Mouse (Mus musculus) forebrain, embryonic 13.5 days (tissue): ENCODE measurements around the gene Irgc1. TPM values are rescaled to one million over a fixed set of nuclear protein-coding genes. Genes with fewer than 3 reads are reported as not detected.
A peak's percentile ranks its signal among the peaks of the same experiment; 100 is the strongest.
"Not testable (repeated sequence)": the region's sequence is repeated elsewhere in the genome, so short reads cannot be mapped to it uniquely, and the experiment has no call there.

Source experiments
- ATAC-seq: fragments of 200-750 bp; cut with Nextera tagmentation; 2 replicates; pipeline ENCODE4 v1.8.0; 2017
- H3K27ac ChIP-seq: fragments of 300-500 bp; sonication (generic); 2 replicates; pipeline ENCODE4 v1.5.1; 2015; ENCODE audit warnings: inconsistent platforms, mild to moderate bottlenecking, moderate library complexity
- H3K27me3 ChIP-seq: fragments of 300-500 bp; sonication (generic); 2 replicates; pipeline ENCODE4 v1.6.1; 2015; ENCODE audit warnings: mild to moderate bottlenecking, inconsistent platforms
- H3K36me3 ChIP-seq: fragments of 300-500 bp; sonication (generic); 2 replicates; pipeline ENCODE4 v1.6.1; 2015; ENCODE audit warnings: mild to moderate bottlenecking, inconsistent platforms; ENCODE audit not compliant: poor library complexity, severe bottlenecking
- H3K4me1 ChIP-seq: fragments of 300-500 bp; sonication (generic); 2 replicates; pipeline ENCODE4 v1.6.1; 2015; ENCODE audit warnings: inconsistent platforms
- H3K4me2 ChIP-seq: fragments of 300-500 bp; sonication (generic); 2 replicates; pipeline ENCODE4 v1.6.1; 2015; ENCODE audit warnings: inconsistent platforms, mild to moderate bottlenecking, moderate library complexity
- H3K4me3 ChIP-seq: fragments of 300-500 bp; sonication (generic); 2 replicates; pipeline ENCODE4 v1.5.1; 2015; ENCODE audit warnings: mild to moderate bottlenecking, inconsistent platforms
- H3K9ac ChIP-seq: fragments of 300-500 bp; sonication (generic); 2 replicates; pipeline ENCODE4 v1.6.1; 2015; ENCODE audit warnings: mild to moderate bottlenecking, inconsistent platforms
- H3K9me3 ChIP-seq: fragments of 300-500 bp; sonication (generic); replicated peaks from 2 replicates; pipeline ENCODE4 v1.6.1; 2016; ENCODE audit warnings: inconsistent platforms
- WGBS: fragments of 180-500 bp; shearing (Covaris S2); methylation state at CpG from one replicate; pipeline ENCODE4 v1.1.7; 2015; 5-methylcytosine and 5-hydroxymethylcytosine counted together
- polyA plus RNA-seq: library from polyadenylated mRNA; unstranded; fragments of >200 nt; fragmentation: Nextera tagmentation; extraction: Ambion mirVana; gene quantifications from 2 replicates; pipeline ENCODE4 v1.2.1, GENCODE M21; 2015

The Irgc1 gene
- 0.15 TPM in 1 of 2 replicates, not detected in the other for polyA plus RNA-seq

DNA sequence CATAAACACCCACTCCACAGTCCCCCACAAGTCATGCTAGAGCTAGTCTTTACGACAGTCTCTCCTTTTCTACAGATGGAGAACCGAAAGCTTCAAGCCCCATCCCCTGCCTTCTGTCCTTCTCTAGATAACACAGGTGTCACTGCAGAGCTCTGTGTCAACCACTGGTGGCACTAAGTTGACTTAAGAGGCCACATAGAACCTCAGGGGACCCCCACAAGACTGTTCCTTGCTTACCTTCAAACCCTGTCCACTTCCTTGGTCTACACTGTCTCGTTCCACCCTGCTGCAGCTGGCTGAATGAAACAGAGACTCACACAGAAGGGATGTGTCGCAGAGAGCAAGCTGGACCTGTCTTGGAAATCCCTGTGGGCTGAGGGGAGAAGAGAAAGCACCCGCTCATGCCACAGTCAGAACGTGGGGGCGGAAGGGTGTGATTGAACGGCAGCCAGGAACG is at the start of gene Irgc1:
Gene Irgc1, minus strand, starts transcription at position 443 of the 457 bp plus-strand sequence.
- no peak for ATAC-seq
- WGBS, result 92% methylated on average over 9 of the region's 9 CpGs
- no peaks in the 10 kb centered on the region; the same call in 1 of the 2 replicates for H3K27me3 ChIP-seq
- H3K36me3 ChIP-seq, result no peaks in the 10 kb centered on the region
- no peak within 1 kb of the TSS for H3K4me2 ChIP-seq
- H3K4me1 ChIP-seq, result no peaks in the 10 kb centered on the region
- H3K27ac ChIP-seq, result no peak within 1 kb of the TSS
- no peak within 1 kb of the TSS for H3K4me3 ChIP-seq
- no peak within 1 kb of the TSS for H3K9ac ChIP-seq
- no peaks in the 10 kb centered on the region for H3K9me3 ChIP-seq

DNA sequence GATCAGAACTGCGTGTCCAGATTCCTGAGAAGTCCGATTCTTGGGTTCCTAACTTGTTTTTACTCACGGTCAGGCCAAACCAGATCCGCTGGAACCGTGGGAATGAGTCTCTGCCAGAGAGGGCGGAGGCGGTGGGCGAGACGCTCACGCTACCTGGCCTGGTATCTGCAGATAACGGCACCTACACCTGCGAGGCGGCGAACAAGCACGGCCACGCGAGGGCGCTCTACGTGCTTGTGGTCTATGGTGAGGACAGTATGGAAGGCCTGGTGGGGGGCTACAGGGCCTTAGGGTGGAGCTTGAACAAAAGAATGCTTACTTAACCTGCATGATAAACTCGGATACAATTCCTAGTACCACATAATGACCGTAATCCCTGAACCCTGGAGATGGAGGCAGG is 49.4 kb upstream of the Irgc1 start:
- Histone ChIP-seq H3K27me3 (peaks cover 9% of the 10 kb centered on the region; the same call in 1 of the 2 replicates), H3K4me3 (no peak overlapping the region), H3K4me2 (no peak overlapping the region), H3K36me3 (peaks cover 61% of the 10 kb centered on the region), H3K4me1 (peaks cover 37% of the 10 kb centered on the region), H3K9ac (no peak overlapping the region), H3K9me3 (no peaks in the 10 kb centered on the region), H3K27ac (no peak overlapping the region)
- WGBS, result 51% methylated on average over 21 of the region's 21 CpGs
- no peak for ATAC-seq

DNA sequence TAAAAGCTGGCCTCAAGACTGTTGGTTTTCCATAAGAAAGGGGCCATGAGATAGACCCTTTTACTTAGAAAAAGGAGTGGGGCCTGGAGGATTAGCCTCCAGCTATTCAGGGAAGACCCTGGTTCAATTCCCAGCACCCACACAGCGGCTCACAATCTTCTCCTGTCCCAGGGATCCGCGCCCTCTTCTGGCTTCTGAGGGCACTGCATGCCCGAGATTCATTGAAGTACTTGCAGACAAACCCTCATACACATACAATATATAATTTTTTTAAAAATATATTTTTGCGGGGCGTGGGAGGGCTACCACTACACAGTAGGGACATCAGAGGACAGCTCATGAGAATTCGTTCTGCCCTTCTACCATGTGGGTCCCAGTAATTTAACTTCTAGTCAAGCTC is 48.8 kb upstream of the Irgc1 start:
- no peaks in the 10 kb centered on the region for H3K9me3 ChIP-seq
- 39% methylated on average over 7 of the region's 7 CpGs for WGBS
- H3K27me3 ChIP-seq, result peaks cover 9% of the 10 kb centered on the region; the same call in 1 of the 2 replicates
- H3K4me2 ChIP-seq, result no peak overlapping the region
- H3K4me1 ChIP-seq, result peaks cover 32% of the 10 kb centered on the region
- H3K4me3 ChIP-seq, result no peak overlapping the region
- H3K27ac ChIP-seq, result no peak overlapping the region
- no peak overlapping the region for H3K9ac ChIP-seq
- H3K36me3 ChIP-seq, result peaks cover 61% of the 10 kb centered on the region
- no peak for ATAC-seq

DNA sequence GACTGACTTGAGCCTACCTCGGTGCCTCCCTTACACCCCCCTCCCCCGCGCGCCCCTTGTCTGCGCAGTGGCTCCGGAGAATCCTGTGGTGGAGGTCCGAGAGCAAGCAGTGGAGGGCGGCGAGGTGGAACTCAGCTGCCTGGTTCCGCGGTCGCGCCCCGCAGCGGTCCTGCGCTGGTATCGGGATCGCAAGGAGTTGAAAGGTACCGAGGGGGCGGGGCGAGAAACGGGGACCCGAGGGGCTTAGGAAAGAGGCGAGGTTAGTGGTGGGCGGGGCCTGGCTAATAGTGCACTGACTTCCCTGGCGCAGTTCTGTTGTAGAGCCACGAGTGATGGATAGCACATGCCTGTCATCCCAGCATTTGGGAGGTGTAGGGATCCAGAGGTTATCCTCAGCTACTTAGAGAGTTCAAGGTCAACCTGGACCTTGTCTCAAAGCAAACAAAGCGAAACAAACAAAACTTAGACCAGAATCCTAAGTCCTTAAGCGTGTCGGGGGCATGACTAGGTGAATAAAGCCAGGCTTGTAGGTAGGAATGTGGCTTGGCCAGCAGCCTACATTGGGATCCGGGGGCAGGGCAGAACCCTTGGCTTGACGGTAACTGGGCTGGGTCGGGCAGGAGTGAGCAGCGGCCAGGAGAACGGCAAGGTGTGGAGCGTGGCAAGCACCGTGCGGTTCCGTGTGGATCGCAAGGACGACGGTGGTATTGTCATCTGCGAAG is 47.9 kb upstream of the Irgc1 start:
- H3K36me3 ChIP-seq, result peaks cover 64% of the 10 kb centered on the region
- peak; percentile 17; the same call in 1 of the 2 replicates for ATAC-seq
- no peak overlapping the region for H3K27ac ChIP-seq
- peaks cover 9% of the 10 kb centered on the region; the same call in 1 of the 2 replicates for H3K27me3 ChIP-seq
- H3K4me1 ChIP-seq, result peaks cover 23% of the 10 kb centered on the region
- no peak overlapping the region for H3K4me3 ChIP-seq
- 21% methylated on average over 43 of the region's 43 CpGs for WGBS
- no peak overlapping the region for H3K9ac ChIP-seq
- H3K4me2 ChIP-seq, result peak overlapping the region; percentile 36; the same call in 1 of the 2 replicates
- H3K9me3 ChIP-seq, result no peaks in the 10 kb centered on the region

- Histone ChIP-seq H3K27me3 (no peaks in the 10 kb centered on the region), H3K4me3 (no peak overlapping the region), H3K9ac (no peak overlapping the region), H3K27ac (no peak overlapping the region), H3K4me2 (no peak overlapping the region), H3K4me1 (peaks cover 52% of the 10 kb centered on the region), H3K36me3 (peaks cover 28% of the 10 kb centered on the region), H3K9me3 (no peaks in the 10 kb centered on the region)
- no peak for ATAC-seq
- WGBS, result 91% methylated on average over 8 of the region's 8 CpGs
Measured at GRCm38 (mm10) chr7:24488303-24488702, 36.2 kb upstream of the Irgc1 start.

DNA sequence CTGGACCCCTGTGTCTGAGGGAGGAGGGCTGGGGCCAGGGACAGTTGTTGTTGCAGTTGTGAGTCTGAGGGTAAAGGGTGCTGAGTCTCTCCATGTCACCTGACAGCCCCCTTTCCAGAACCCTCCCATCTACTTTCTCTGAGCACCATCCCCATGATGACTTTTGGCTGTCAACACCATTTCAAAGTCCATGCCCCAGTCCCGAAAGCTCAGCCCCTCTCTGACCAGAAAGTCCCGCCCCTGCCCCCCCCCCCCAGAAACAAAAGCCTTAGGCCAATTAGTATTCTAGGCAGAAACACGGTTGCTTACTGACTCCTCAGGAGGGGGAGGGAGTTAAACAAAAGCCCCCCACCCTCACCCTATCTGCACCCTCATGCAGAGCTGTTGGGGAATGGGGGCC is 35.3 kb upstream of the Irgc1 start:
- ATAC-seq, result no peak

DNA sequence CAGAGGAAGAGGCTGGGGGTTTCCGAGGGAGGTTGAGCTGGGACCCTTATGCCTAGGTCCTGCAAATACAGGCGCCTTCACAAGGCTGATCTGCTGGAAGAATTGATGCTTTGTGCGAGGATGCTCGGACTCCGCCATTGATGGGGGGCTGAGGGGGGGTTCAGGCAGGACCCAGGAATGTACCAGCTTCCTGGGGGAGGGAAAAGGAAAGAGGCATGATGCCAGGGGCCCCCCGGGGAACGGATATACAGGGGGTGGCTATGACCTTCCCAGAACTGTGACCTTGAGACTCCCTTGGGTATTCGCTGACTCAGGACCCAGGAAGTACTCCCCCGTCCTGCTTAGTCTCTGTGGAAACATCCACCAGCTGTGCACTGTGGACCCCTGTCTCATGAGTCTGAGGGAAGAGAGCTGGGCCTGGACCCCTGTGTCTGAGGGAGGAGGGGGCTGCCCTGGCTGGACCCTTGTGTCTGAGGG is 34.6 kb upstream of the Irgc1 start:
- peak; percentile 64 for ATAC-seq
- peak overlapping the region; percentile 87 for H3K4me2 ChIP-seq
- H3K4me1 ChIP-seq, result peaks cover 59% of the 10 kb centered on the region
- H3K36me3 ChIP-seq, result peaks cover 21% of the 10 kb centered on the region
- no peaks in the 10 kb centered on the region for H3K9me3 ChIP-seq
- peak overlapping the region; percentile 82 for H3K27ac ChIP-seq
- H3K9ac ChIP-seq, result peak overlapping the region; percentile 73
- H3K4me3 ChIP-seq, result peak overlapping the region; percentile 34
- 32% methylated on average over 9 of the region's 9 CpGs for WGBS
- H3K27me3 ChIP-seq, result no peaks in the 10 kb centered on the region

More for the DNA sequence above, 35.3 kb upstream of the Irgc1 start:
- Histone ChIP-seq H3K9me3 (no peaks in the 10 kb centered on the region), H3K36me3 (peaks cover 27% of the 10 kb centered on the region), H3K4me3 (peak overlapping the region; percentile 34), H3K27me3 (no peaks in the 10 kb centered on the region), H3K4me2 (peak overlapping the region; percentile 87), H3K4me1 (peaks cover 59% of the 10 kb centered on the region), H3K27ac (peak overlapping the region; percentile 82), H3K9ac (peak overlapping the region; percentile 73; the same call in 1 of the 2 replicates)
- 15% methylated on average over 3 of the region's 3 CpGs for WGBS

GRCm38 (mm10) chr7:24485481-24485880 is 33.4 kb upstream of the Irgc1 start:
- no peak for ATAC-seq
- Histone ChIP-seq H3K27me3 (0 out of 2 replicates have a peak, but pooled peaks cover 3% of the 10 kb centered on the region), H3K4me2 (peak overlapping the region; percentile 87), H3K27ac (peak overlapping the region; percentile 82), H3K36me3 (peaks cover 11% of the 10 kb centered on the region), H3K4me1 (peaks cover 67% of the 10 kb centered on the region), H3K9ac (peak overlapping the region; percentile 73), H3K9me3 (no peaks in the 10 kb centered on the region), H3K4me3 (peak overlapping the region; percentile 34)
- WGBS, result 79% methylated on average over 9 of the region's 9 CpGs

GRCm38 (mm10) chr7:24483291-24483690 is 31.2 kb upstream of the Irgc1 start:
- peak overlapping the region; percentile 76 for H3K4me3 ChIP-seq
- peak overlapping the region; percentile 87 for H3K4me2 ChIP-seq
- peak overlapping the region; percentile 97 for H3K9ac ChIP-seq
- peaks cover 77% of the 10 kb centered on the region for H3K4me1 ChIP-seq
- peak overlapping the region; percentile 78 for H3K27ac ChIP-seq
- not testable (repeated sequence) for H3K27me3 ChIP-seq, H3K9me3 ChIP-seq, ATAC-seq, H3K36me3 ChIP-seq
- WGBS, result 61% methylated on average over 6 of the region's 6 CpGs

GRCm38 (mm10) chr7:24482208-24483020 is 30.3 kb upstream of the Irgc1 start:
- Histone ChIP-seq H3K27me3 (0 out of 2 replicates have a peak, but pooled peaks cover 3% of the 10 kb centered on the region), H3K9ac (peak overlapping the region; percentile 97), H3K4me2 (peak overlapping the region; percentile 87), H3K27ac (peak overlapping the region; percentile 78), H3K36me3 (no peaks in the 10 kb centered on the region), H3K4me1 (peaks cover 69% of the 10 kb centered on the region), H3K9me3 (no peaks in the 10 kb centered on the region), H3K4me3 (peak overlapping the region; percentile 76)
- 1% methylated on average over 24 of the region's 38 CpGs for WGBS
- no peak; the same call in 1 of the 2 replicates for ATAC-seq

DNA sequence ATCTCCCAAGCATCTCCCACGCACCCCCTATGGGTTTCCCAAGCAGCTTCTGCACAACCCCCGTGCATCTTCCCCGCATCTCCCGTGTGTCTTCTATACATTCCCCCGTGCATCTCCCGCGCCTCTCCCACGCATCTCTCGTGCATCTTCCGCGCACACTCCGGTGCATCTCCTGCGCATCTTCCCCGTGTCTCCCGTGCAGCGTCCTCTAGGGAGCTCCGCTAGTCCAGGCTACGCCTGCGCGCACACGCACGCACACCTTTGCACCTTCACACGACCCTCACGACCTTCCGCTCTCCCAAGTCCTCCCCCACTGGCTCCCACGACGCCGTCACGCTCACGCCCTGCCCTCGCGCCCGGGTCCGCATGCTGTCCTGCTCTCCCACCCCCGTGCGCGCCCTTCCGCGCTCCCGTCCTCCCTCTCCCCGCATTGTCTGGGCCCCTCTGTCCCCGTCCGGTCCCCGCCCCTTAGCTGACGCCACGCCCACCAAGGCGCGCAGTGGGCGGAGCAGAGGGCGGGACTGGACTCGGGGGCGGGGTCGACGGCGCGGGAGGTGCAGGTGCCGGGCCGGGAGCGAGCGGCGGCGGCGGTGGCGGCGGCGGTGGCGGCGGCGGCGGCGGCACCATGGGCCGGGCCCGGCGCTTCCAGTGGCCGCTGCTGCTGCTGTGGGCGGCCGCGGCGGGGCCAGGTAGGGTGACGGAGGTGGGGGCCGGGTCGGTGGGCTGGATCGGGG is 29.5 kb upstream of the Irgc1 start, which contains the start of gene Cadm4:
Gene Cadm4, plus strand, starts transcription at position 550 of the 734 bp plus-strand sequence.
- H3K27me3 ChIP-seq, result 0 out of 2 replicates have a peak, but pooled peaks cover 3% of the 10 kb centered on the region
- WGBS, result 1% methylated on average over 62 of the region's 83 CpGs
- H3K4me1 ChIP-seq, result peaks cover 61% of the 10 kb centered on the region
- H3K4me2 ChIP-seq, result peak within 1 kb of the TSS; percentile 87
- peak within 1 kb of the TSS; percentile 97 for H3K9ac ChIP-seq
- H3K36me3 ChIP-seq, result no peaks in the 10 kb centered on the region
- peak within 1 kb of the TSS; percentile 78 for H3K27ac ChIP-seq
- ATAC-seq, result peak; percentile 86
- H3K4me3 ChIP-seq, result peak within 1 kb of the TSS; percentile 76
- H3K9me3 ChIP-seq, result no peaks in the 10 kb centered on the region
